Mouse (Mus musculus) liver, adult (tissue): ENCODE data around the gene Ttc39b.

Experiments
- GATA4 ChIP-seq: IDR thresholded peaks from 2 replicates; pipeline ENCODE4 v1.6.1; 2014; ENCODE audit warnings: mild to moderate bottlenecking, low read length; ENCODE audit not compliant: insufficient replicate concordance

Ttc39b gene

GRCm38 (mm10) chr4:83307686-83308469, 16.2 kb downstream of the Ttc39b start:
- TF ChIP-seq GATA4, result no peak

GRCm38 (mm10) chr4:83306879-83307278, 17.2 kb downstream of the Ttc39b start:
- no peak for TF ChIP-seq GATA4

- no peak for TF ChIP-seq GATA4
Observed at GRCm38 (mm10) chr4:83305099-83305498, 19.0 kb downstream of the Ttc39b start.

- TF ChIP-seq GATA4, result no peak
Observed at GRCm38 (mm10) chr4:83302887-83303827, 20.9 kb downstream of the Ttc39b start.

GRCm38 (mm10) chr4:83302123-83302737, 21.8 kb downstream of the Ttc39b start:
- TF ChIP-seq GATA4, result no peak

GRCm38 (mm10) chr4:83301713-83302112, 22.3 kb downstream of the Ttc39b start:
- TF ChIP-seq GATA4, result no peak

GRCm38 (mm10) chr4:83284768-83285350, 39.2 kb downstream of the Ttc39b start:
- no peak for TF ChIP-seq GATA4

GRCm38 (mm10) chr4:83283973-83284767, 39.9 kb downstream of the Ttc39b start:
- no peak for TF ChIP-seq GATA4

- no peak for TF ChIP-seq GATA4
Observed at GRCm38 (mm10) chr4:83282424-83282823, 41.6 kb downstream of the Ttc39b start.

- TF ChIP-seq GATA4, result no peak
Observed at GRCm38 (mm10) chr4:83279236-83279635, 44.8 kb downstream of the Ttc39b start.

GRCm38 (mm10) chr4:83274241-83274640, 49.8 kb downstream of the Ttc39b start:
- TF ChIP-seq GATA4, result no peak

- TF ChIP-seq GATA4, result no peak
Observed at GRCm38 (mm10) chr4:83273616-83274050, 50.4 kb downstream of the Ttc39b start.

GRCm38 (mm10) chr4:83272917-83273615, 51.0 kb downstream of the Ttc39b start:
- TF ChIP-seq GATA4, result no peak

GRCm38 (mm10) chr4:83270481-83270880, 53.6 kb downstream of the Ttc39b start:
- TF ChIP-seq GATA4, result no peak
